Mouse (Mus musculus): ENCODE measurements around the gene Pgls.

The Pgls gene

DNA sequence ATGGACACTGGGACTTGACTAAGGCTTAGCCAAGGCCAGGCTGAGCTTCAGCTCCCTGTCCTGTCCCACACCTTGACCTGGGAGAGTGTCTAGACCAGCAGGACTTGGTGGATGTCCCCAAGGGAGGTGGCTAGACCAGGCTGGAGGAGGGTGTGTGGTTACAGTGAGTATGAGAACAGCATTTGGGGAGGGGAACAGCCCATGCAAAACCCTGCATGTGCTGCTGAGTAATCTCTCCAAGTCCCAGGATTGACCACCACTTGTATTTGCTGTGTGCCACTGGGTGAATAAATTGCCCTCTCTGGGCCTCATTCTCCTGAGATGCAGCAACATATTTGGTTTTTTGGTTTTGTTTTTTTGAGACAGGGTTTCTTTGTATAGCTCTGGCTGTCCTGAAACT is 6.4 kb downstream of the Pgls start:
- no peak for DNase-seq (ENCODE audit: extremely low spot score, low spot score)

DNA sequence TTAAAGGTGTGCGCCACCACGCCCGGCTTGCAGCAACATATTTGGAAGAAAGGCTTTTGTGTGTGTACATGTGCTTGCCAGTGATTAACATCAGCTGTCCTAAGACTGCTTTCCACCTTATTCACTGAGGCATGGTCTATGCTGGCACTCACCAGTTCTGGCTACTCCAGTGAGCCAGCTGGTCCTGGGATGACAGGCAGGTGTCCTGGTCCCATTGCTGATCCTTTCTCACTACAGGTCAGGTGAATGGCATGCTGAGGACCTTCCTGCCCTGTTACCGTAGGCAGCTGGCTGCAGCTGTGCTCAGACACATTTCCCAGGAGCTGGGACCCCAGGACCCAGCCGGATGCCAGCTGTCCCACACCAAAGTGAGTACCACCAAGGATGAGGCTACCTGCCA is 6.9 kb downstream of the Pgls start:
- no peak for DNase-seq (ENCODE audit: extremely low spot score, low spot score)

DNA sequence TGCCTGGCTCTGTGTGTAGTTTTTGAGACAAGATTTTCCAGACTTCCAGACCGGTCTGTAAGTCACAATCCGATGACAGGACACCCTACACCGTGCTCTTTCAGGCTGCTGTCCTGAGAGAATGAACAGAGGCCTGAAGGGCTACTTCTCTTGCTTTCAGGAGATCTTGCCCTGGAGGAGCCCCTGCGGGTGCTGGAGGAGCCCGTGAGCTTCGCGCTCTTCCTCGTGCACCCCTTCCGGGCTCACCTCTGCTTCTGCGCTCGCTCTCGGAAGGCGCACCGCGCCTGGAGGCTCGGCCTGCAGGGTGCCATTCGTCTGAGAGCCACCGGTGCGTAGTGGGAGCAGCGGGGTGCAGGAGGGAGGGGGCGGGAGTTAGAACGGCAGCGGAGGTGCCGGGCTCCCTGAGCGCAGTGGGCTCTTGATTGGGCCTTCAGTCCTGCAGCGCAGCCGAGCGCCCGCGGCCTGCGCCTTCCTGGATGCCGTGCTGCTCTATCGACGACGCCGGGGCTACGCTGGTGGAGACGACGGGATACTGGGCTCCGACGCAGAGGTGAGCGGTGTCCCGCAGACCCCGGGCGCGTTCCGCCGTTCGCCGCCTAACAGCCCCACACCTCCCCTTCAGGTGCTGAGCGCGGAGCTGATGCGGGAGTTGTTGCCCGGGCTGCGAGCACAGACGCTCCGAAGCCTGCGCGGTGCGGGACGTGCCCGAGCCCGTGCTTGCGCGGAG is 10.1 kb downstream of the Pgls start:
- peak; percentile 54 for DNase-seq (ENCODE audit: extremely low spot score, low spot score)

DNA sequence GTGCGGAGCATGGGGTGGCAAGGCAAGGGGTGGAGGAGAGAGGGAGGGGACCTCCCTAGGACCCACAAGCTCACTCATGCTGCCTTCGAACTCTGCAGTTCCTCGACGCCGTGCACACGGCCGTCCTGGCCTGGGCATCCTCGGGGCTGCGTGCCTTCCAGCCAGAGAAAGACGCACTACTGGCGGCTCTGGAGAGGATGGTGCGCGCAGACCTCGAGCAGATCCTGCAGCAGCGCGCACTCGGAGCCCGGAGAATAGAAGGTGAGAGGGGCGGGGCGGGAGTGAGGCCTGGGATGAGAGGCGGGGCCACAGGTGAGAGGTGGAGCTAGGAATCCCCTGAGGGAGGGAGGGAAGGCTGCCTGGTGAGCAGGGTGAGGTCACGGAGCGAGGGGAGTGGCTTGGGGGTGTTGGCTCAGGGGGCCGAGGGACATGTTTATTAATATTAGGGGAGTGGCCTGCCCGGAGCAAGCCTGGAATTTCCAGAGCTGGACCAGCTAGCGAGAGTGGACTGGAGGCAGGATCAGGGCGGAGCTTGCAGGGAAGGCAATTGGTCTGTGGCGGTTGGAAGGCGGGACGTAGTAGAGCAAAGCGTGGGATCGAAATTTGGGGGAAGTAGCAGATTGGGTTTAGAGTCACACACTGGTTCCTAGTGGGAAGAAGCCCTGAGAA is 10.8 kb downstream of the Pgls start:
- DNase-seq (ENCODE audit: extremely low spot score, low spot score) = peak; percentile 67

DNA sequence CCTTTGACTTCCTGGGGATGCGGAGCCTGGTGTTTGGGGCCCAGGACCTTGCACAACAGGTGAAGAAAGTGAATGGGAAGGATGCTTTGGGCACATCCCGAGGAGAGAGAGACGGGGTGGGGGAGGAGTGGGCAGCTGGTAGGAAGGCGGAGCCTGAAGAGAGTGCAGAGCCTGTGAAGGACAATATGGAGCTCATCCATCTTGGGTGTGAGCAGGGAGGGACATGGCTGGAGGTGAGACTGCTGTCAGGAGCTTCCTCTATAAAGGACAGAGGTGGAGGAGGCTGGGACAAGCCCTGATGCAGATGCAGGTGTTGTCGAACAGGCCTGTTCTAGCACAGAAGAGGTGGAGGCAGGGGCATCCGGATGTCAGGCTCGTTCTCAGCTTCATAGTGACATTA is 12.0 kb downstream of the Pgls start:
- no peak for DNase-seq (ENCODE audit: extremely low spot score, low spot score)

DNA sequence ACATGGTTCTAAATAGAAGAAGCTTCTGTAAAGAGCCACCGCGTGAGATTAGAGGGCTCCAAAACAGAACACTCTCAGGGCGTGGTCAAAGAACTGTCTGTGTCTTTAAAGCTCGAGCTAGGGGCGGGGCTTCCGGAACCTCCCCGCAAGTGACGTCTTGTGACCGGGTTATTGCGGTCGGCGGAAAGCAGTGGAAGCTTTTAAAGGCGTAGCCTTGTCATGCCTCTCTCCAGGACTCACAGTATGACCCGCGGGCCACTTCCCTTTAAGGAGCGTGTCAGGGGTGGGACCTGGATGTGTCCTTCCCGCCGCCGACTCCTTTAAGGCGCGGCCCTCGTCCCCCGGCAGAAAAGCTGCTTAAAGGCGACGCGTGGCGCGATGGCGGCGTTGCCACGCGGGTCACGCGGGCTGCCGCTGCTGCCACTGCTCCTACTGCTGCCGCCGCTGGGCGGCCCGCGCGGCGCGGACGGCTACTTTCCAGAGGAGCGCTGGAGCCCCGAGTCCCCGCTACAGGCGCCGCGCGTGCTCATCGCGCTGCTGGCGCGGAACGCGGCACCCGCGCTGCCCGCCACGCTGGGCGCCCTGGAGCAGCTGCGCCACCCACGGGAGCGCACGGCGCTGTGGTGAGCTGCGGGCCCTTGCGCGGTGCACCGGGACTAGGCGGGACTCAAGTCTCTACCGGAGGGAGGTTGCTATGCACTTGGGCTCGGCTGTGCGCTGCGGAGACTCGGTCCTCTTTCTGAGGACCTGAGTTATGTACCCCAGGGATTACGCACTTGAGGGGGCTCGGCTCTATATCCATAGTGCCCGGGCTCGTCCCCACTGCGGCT is 19.1 kb downstream of the Pgls start, which contains the start of gene Colgalt1:
TSS of gene Colgalt1 (plus strand) at position 177 of the 830 bp plus-strand sequence.
- DNase-seq (ENCODE audit: extremely low spot score, low spot score) = peak; percentile 96

DNA sequence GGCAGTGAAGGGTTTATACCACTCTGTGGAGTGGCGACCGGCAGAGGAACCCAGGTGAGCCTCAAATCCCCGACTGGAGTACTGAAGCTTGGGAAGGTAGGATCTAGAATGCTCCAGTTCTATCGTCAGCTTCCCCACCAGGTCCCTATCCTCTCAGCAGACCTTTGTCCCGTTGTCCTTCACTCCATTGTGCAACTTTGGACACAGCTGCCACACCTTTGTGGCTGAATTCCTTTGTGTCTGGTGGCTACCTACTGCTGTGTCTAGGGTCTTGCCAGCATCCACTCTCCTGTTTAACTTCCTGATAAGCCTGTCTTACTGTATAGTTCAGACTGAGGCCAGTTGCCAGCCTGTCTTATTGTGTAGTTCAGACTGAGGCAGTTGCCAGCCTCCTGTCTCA is 20.2 kb downstream of the Pgls start:
- DNase-seq (ENCODE audit: extremely low spot score, low spot score) = no peak

DNA sequence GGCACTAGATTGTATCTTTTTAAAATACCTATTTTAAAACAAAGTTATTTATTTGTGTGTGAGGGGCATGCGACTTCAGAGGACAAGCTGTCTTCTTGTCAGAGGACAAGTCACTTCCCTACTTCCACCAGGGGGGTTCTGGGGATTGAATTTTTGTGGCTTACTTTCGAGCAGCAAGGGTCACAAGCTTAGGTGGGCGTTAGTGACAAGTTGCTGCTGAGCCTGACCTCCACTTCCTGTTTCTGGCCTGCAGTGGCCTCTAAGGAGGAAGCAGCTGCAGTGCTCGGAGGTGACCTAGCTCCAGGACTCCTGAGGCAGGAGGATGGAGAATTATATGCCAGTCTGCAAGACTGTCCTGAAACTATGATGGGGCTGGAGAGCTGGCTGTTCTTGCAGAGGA is 21.4 kb downstream of the Pgls start:
- no peak for DNase-seq (ENCODE audit: extremely low spot score, low spot score)

DNA sequence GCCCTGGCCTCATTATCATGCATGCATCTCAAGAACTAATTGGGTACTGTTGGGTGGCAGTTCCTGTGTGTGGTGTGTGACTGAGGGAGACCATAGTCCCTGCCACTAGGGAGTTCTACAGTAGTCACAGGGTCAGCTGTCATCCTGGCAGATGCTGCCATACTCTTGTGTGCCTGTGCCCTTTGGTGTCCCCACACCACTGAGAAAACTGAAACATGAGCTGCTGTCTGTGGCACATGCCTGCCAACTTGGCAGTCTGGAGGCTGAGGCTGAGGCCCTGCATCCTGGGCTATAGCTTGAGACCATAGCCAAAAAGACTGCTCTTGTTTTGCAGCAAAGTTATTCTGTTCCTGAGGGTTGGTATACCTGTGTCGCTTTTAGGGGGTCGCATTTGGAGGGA is 27.8 kb downstream of the Pgls start:
- DNase-seq (ENCODE audit: extremely low spot score, low spot score) = no peak

DNA sequence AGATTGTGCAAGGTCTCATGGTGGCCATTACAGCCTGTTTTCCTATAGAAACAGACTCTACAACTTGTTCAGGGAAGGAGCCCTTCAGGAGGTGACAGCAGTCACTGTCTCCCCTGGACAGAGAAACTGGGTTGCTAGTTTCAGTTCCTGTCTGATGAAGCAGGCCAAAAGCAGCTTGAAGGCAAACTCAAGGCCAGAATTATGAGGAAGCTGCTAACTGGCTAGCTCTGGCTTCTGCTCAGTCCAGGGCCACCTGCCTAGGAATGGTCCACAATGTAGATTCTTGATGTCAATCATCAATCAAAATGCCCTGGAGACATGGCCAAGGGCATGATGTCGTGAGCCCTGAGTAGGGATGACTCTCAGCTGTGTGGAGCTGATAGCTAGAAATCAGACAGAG is 33.1 kb downstream of the Pgls start:
- no peak for DNase-seq (ENCODE audit: extremely low spot score, low spot score)

DNA sequence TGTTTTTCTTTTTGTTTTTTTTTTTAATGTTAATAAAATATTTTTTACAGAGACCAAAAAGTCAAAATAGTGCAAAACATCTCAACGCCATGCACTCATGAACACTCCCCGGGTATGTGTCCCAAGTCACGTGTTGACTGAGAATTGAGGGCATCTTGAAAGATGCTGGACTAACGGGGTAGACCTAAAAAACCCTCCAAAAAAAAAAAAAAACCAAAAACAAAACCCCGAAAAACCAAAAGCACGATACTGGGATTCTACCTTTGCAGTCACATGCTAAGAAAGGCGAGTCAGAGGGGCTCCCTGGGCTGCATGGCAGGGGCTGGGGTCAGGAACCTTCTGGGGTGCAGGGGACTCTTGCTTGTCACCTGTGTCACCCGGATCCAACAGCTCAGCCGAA is 34.8 kb downstream of the Pgls start:
- DNase-seq (ENCODE audit: extremely low spot score, low spot score) = no peak

DNA sequence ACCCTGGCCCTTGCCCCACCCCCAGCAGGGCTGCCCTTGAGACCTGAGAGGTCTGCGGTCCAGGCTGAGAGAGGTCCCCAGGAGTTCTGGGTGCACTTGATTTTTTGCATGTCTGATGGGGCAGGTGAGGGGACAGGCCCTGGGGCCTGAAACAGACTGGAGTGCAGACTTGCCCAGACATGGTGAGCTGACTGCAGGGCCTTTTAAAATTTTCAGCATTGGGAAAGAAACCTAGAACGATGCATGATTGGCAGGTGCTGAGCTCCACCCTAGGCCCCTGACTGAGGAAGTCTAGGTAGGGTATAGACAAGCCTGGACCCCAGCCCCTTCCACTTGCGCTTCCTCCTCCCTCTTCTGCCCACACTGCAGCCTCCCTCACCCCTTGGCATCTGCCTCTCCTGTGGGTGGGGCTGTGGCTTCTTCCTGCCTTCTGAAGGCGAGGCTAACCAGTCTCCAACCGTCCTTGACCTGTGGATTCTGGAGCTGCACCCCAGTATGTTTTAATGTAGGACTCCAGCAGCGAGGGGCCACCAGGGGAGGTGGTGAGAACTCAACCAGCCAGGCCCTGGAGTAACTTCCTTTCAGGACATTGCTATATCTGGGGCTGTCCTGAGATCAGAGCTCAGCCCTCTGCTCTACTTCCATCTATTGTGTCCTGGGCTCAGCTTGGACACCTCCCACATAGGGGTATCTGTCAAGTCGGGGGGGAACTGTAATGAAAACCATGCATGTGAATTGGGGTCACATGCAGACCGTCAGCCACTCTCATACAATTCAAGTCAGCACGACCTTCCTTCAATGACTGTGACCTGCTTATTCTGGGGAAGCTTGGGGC is 35.5 kb downstream of the Pgls start:
- no peak for DNase-seq (ENCODE audit: extremely low spot score, low spot score)

DNA sequence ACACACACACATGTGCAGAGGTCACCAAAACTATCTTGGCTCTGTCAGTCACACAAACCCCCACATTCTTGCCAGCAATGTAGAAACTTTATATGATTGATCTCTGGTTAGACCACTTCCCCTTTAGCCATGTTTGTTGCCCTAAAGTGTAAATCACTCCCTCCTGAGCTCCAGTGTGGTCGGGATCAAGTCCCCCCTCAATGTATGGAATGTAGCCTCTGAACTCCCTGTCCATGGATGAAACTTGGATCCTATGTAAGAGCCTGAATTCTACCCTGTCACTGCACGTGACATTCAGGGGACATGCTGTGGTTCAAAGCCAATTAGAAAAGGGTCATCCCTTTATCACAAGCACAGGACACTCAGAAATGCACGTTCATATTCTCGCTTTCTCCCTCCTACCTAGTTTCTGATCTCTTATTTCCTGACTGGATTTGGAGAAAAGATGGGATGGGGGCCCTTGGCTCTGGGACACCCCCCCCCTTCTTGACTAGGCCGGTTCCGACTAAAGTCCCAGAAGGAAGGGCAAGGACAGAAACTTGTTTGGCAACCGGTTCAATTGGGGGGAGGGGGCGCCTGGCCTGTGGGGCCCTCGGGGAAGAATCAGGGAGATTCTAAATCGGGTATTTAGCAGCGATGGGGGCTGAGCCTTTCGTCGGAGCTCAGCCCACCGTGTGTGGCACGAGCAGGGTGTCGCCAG is 36.6 kb downstream of the Pgls start:
- no peak for DNase-seq (ENCODE audit: extremely low spot score, low spot score)

DNA sequence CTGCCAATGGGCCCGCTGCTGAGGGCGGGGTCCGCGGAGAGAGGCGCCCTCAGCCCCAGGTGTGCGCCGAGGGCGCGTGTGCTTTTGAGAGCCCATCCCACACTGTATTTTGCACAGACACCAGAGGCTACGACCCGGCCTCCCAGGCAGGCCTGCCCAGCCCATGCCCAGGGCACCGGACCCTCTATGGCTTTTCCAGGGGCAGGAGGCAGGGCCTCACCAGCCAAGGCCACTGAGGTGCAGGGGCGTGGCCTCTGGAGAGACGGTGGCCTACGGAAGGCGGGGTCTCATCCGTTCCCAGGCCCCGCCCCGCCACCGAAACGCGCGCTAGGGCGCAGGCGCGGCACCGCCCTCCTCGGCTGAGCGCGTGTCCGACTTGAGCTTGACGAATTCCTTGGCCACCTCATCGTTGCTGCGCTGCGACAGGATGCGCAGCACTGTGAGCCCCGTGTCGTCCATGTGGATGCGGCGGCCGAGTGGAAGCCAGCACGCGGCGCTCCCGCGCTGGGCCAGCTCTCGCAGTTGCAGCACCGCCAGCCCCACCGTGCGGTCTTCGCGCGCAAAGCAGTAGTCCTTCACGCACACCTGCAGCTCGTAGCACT is 37.2 kb downstream of the Pgls start:
- DNase-seq (ENCODE audit: extremely low spot score, low spot score) = peak; percentile 95

DNA sequence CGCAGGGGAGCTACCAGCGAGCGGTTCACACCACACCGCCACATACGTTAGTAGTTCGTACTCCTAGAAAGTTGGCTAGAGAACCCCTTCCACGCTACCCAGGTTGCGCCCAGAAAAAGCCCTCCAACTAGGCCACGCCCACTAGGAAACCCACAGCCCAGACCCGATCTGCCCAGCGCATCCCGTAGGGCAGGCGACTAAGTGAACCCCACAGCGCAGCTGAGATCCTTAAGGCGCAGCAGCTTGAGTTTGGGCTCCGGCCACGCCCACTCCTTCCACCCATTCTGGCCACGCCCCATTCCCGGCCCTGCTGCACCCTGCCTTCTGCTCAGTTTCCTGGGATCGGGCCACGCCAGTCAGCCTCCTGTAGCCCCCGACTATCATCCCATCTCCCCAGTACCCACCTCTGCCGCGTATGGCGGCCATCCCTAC is 37.8 kb downstream of the Pgls start:
- no peak for DNase-seq (ENCODE audit: extremely low spot score, low spot score)

DNA sequence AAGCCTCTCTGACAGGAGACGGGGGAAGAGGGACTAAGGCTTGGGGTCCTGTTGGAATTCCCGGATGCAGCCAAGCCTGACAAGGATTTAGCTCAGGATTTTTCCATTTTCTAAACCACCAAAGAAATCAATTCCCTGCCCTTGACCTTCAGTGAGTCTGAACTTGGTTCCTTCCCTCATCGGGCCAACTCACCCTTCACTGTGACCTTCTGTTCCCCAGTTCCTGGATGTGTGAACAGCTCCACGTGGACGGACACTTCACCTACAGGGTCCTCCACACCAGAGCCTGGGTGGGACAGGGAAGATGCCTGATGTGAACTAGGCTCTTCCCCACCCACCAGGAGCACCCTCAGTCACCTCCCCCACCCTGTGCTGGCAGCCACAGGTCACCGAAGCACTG is 38.8 kb downstream of the Pgls start:
- DNase-seq (ENCODE audit: extremely low spot score, low spot score) = no peak

DNA sequence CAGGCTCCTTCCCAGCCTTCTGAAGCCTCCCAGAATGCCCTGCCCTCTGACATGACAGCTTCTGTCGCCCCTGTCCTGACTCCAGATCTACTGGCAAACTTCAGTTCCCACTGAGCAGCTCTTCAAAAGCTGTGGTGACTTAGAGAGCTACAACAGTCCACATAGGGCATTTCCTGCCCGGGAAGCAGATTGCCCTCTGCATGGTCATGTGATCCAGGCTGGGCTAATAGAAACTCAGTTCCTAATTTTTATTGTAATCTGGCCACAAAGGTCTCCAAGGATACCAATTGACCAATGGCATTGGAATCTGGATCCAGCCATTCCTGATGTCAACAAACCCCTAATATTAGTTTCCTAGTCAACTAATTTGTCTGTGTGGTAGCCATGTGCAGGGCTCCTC is 39.9 kb downstream of the Pgls start:
- no peak for DNase-seq (ENCODE audit: extremely low spot score, low spot score)

DNA sequence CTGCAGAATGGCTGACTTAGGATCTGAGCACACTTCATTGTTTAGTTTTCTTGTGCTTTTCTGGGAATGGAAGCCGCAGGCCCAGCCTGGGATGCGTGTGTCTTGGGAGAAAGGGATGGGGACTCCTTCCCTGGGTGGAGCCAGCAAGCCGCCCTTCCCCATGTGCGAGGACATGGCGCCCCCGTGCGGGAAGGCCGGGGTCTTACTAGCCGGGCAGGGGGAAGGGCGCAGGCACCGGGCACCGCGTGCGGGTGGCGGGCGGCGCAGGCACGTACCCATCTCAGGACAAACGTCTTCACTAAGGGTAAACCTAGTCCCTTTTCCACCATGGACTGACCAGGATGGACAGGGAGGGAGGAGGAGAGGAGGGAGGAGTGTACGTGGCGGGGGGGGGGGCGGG is 41.2 kb downstream of the Pgls start:
- DNase-seq (ENCODE audit: extremely low spot score, low spot score) = no peak

DNA sequence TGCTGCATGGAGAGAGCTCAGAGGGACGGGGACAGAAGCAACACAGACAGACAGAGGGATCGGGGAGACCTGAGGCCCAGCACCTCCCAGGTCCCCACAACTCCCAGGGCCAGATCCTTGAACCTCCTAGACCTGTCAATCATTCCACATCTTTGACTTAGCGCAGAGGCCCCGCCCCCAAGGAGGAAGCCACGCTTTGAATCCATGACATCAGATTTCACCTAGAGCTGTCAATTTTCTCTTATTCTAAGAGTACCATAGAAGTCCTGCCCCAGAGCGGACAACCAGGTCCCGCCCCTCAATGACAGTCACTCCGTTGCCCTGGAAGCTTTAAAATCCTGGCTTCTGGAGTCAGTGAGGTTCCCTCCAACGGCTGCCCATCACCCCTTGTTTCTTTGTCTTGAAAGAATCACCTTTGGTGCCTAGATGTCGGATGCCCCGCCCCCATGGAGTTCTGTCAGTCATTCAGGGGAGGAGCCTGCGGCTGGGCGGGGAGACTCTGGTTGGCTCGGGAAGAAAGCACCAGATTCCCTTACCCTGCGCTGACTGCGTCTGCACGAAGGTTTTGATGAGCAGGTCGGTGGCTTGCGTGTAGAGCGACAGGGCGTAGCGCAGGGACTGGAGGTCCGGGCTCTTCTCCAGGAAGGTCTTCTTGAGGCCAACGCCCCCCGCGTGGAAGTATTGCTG is 42.1 kb downstream of the Pgls start:
- DNase-seq (ENCODE audit: extremely low spot score, low spot score) = peak; percentile 63

Data from neural tube, embryonic 10.5 days (tissue).